Mouse (Mus musculus) bone marrow macrophage, adult 2 months (primary cell): ENCODE data around the gene Trpc1.

Experiments
- CTCF ChIP-seq: IDR thresholded peaks from 2 replicates; pipeline ENCODE4 v1.5.1; 2012; ENCODE audit warnings: low read depth, mild to moderate bottlenecking, low read length, moderate library complexity
- POLR2A ChIP-seq: IDR thresholded peaks from 2 replicates; pipeline ENCODE4 v1.6.1; 2012; ENCODE audit warnings: mild to moderate bottlenecking, low read depth, low read length, borderline replicate concordance

- TF ChIP-seq CTCF, result no peak
- no peak for TF ChIP-seq POLR2A
Measured at GRCm38 (mm10) chr9:95667836-95668235, 82.3 kb downstream of the Trpc1 start.
